Mouse (Mus musculus) liver, postnatal 0 days (tissue): ENCODE results near the gene Nudt16l1.

Experiments used
- CTCF ChIP-seq: sonication (generic); IDR thresholded peaks from 2 replicates; pipeline ENCODE4 v1.5.1; 2016; ENCODE audit warnings: antibody characterized with exemption, low read depth
- EP300 ChIP-seq: IDR thresholded peaks from 2 replicates; pipeline ENCODE4 v1.6.1; 2016; ENCODE audit warnings: antibody characterized with exemption, low read depth, mild to moderate bottlenecking

DNA sequence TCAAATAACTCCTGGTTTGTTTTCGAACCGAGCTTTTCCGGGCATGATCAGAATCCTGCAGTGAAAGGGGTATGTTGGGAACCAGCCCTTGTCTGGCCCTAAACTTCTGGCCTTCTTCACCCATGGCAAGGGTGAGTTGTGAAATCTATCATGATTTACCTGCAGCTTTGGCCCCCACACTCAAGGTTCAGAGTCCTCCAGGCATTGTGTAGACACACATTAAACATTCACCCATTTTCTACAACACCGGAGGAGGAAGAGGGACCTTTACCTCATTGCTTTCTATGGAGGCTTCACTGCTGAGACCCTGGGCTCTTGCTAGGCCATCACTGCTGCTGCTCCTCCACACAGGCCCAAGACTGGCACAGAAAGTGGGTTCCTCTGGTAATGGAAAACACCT is 8.8 kb downstream of the Nudt16l1 start:
- TF ChIP-seq CTCF (no peak), EP300 (no peak)
